Comparison of ENCODE assay signal across 11 mouse cellular contexts in genomic region chr11:6075618-6076066, GRCm38 (mm10). TPM values are rescaled to one million over a fixed set of nuclear protein-coding genes. Genes with fewer than 3 reads are reported as not detected.
DNase-seq lines count a peak whose midpoint lies in the region; ATAC-seq lines count a peak whose summit lies in the region.
"Had no signal": no experiment of that assay in that cellular context is flagged by ENCODE, and none has a peak within 500 bp of the region (broad histone marks: within the 10 kb centered on the region; RNA-seq: fewer than 3 reads in every experiment).

No protein-coding gene starts in this region.

- peaks cover 10% of the 10 kb centered on the region for H3K4me1 ChIP-seq in hindbrain, embryonic 13.5 days (replicated peaks)
- H3K4me1 ChIP-seq in hindbrain, embryonic 10.5 days (replicated peaks) = no peaks in the 10 kb centered on the region
- H3K4me1 ChIP-seq: kidney, embryonic 15.5 days had no signal

- peak overlapping the region; percentile 44; the same call in 1 of the 2 replicates for H3K27ac ChIP-seq in hindbrain, embryonic 13.5 days
- no peak overlapping the region for H3K27ac ChIP-seq in hindbrain, embryonic 10.5 days
- H3K27ac ChIP-seq: kidney, embryonic 15.5 days; macrophage had no signal

- H3K27me3 ChIP-seq in hindbrain, embryonic 13.5 days = peaks cover 8% of the 10 kb centered on the region
- H3K27me3 ChIP-seq in hindbrain, embryonic 10.5 days (ENCODE audit: insufficient read depth, poor library complexity, severe bottlenecking) = peaks cover 13% of the 10 kb centered on the region

- no peaks in the 10 kb centered on the region for H3K36me3 ChIP-seq in hindbrain, embryonic 13.5 days
- no peaks in the 10 kb centered on the region for H3K36me3 ChIP-seq in hindbrain, embryonic 10.5 days
- H3K36me3 ChIP-seq: kidney, embryonic 15.5 days had no signal

- no peaks in the 10 kb centered on the region for H3K9me3 ChIP-seq in hindbrain, embryonic 13.5 days
- no peaks in the 10 kb centered on the region for H3K9me3 ChIP-seq in hindbrain, embryonic 10.5 days
- H3K9me3 ChIP-seq: kidney, embryonic 15.5 days had no signal

- ATAC-seq in hindbrain, embryonic 13.5 days (ENCODE audit: low FRiP score) = peak; percentile 63; the same call in 1 of the 2 replicates
- no peak for ATAC-seq in megakaryocyte progenitor cell, adult 5-6 weeks (replicated peaks; ENCODE audit: poor library complexity)

- H3K9ac ChIP-seq in hindbrain, embryonic 13.5 days = peak overlapping the region; percentile 29; the same call in 1 of the 2 replicates
- H3K9ac ChIP-seq: kidney, embryonic 15.5 days had no signal

- 0 out of 2 replicates have a peak overlapping the region, but pooled peaks have one; percentile 10 for H3K4me2 ChIP-seq in hindbrain, embryonic 13.5 days
- H3K4me2 ChIP-seq: kidney, embryonic 15.5 days had no signal

- H3K4me3 ChIP-seq in hindbrain, embryonic 13.5 days = no peak overlapping the region
- H3K4me3 ChIP-seq in hindbrain, embryonic 10.5 days = no peak overlapping the region
- H3K4me3 ChIP-seq: kidney, embryonic 15.5 days had no signal

- no peak for DNase-seq in hindbrain, embryonic 10.5 days (ENCODE audit: low spot score)
- DNase-seq in right cerebral cortex, adult 18-20 months = peak; percentile 39
- no peak for DNase-seq in right cerebral cortex, postnatal 14 days
- peak; percentile 92 to 94 for DNase-seq in cerebellum, postnatal 10 days
- DNase-seq in spleen, postnatal 14 days (ENCODE audit: low spot score in 2 of 2) = no peak
- DNase-seq: adrenal gland, postnatal 25 days; gastrocnemius, postnatal 10 days had no signal

- 43% methylated on average over 8 of the region's 8 CpGs for WGBS in hindbrain, embryonic 13.5 days
- 80% methylated on average over 8 of the region's 8 CpGs for WGBS in hindbrain, embryonic 10.5 days

RNA-seq across cellular contexts. Expression of gene Camk2b, which starts 9.5 kb away (rescaled TPM):
- polyA plus RNA-seq in hindbrain, embryonic 13.5 days (2015; fragmentation: Nextera tagmentation; extraction: Ambion mirVana) = 63.1 and 65.8 TPM in 2 replicates
- polyA plus RNA-seq in hindbrain, embryonic 10.5 days (2016; fragmentation: Nextera tagmentation; extraction: Ambion mirVana) = 1.8 and 3.6 TPM in 2 replicates
- total RNA-seq in megakaryocyte progenitor cell, adult 5-6 weeks (2015) = 1.2 and 1.8 TPM in 2 replicates
- 0.83 and 1.7 TPM in 2 replicates for total RNA-seq in megakaryocyte progenitor cell, adult 5-6 weeks (2017)

Comparison
In these comparisons a context has a peak if more than half of its experiments do, and no peak if none do; other contexts are left out.
1. DNase-seq: peak in right cerebral cortex, adult 18-20 months (single experiment) and cerebellum, postnatal 10 days (2 of 2); none in hindbrain, embryonic 10.5 days (single experiment), right cerebral cortex, postnatal 14 days (single experiment) and spleen, postnatal 14 days (0 of 2).
2. RNA of gene Camk2b, which starts 9.5 kb away (polyA plus RNA-seq): 63.1 to 65.8 TPM in hindbrain, embryonic 13.5 days; 1.8 to 3.6 TPM in hindbrain, embryonic 10.5 days; every median in the first group is over 10 times any median in the second.